Mouse (Mus musculus) lung, postnatal 0 days (tissue): ENCODE data around the gene Esrrg. TPM values are rescaled to one million over a fixed set of nuclear protein-coding genes. Genes with fewer than 3 reads are reported as not detected.

Source experiments
- ATAC-seq: fragments of 200-750 bp; cut with Nextera tagmentation; 2 replicates; pipeline ENCODE4 v1.8.0; 2017; ENCODE audit warnings: moderate library complexity
- DNase-seq: peaks from one replicate; pipeline ENCODE4 v3.0.0-alpha.2; 2016; ENCODE audit warnings: low spot score
- H3K27ac ChIP-seq: fragments of 300-500 bp; sonication (generic); 2 replicates; pipeline ENCODE4 v1.5.1; 2014; ENCODE audit warnings: antibody characterized with exemption, mild to moderate bottlenecking, low read length, mixed read lengths
- H3K27me3 ChIP-seq: fragments of 300-500 bp; sonication (generic); replicated peaks from 2 replicates; pipeline ENCODE4 v1.6.1; 2014; ENCODE audit warnings: low read length, mixed read lengths; ENCODE audit not compliant: insufficient read depth
- H3K36me3 ChIP-seq: fragments of 300-500 bp; sonication (generic); 2 replicates; pipeline ENCODE4 v1.6.1; 2014; ENCODE audit warnings: low read length, mixed read lengths; ENCODE audit not compliant: insufficient read depth
- H3K4me1 ChIP-seq: fragments of 300-500 bp; sonication (generic); 2 replicates; pipeline ENCODE4 v1.6.1; 2014; ENCODE audit warnings: antibody characterized with exemption, low read depth, low read length, mixed read lengths; ENCODE audit not compliant: insufficient read depth
- H3K4me2 ChIP-seq: fragments of 300-500 bp; sonication (generic); replicated peaks from 2 replicates; pipeline ENCODE4 v1.6.1; 2014; ENCODE audit warnings: low read depth, mild to moderate bottlenecking, low read length, moderate library complexity, mixed read lengths
- H3K4me3 ChIP-seq: fragments of 300-500 bp; sonication (generic); 2 replicates; pipeline ENCODE4 v1.5.1; 2014; ENCODE audit warnings: low read depth, low read length
- H3K9ac ChIP-seq: fragments of 300-500 bp; sonication (generic); replicated peaks from 2 replicates; pipeline ENCODE4 v1.6.1; 2014; ENCODE audit warnings: low read depth, mild to moderate bottlenecking
- H3K9me3 ChIP-seq: fragments of 300-500 bp; sonication (generic); 2 replicates; pipeline ENCODE4 v1.6.1; 2016; ENCODE audit warnings: low read length, mixed read lengths
- CTCF ChIP-seq: IDR thresholded peaks from 2 replicates; pipeline ENCODE4 v1.5.1; 2016; ENCODE audit warnings: antibody characterized with exemption, mild to moderate bottlenecking
- EP300 ChIP-seq: IDR thresholded peaks from 2 replicates; pipeline ENCODE4 v1.6.1; 2016; ENCODE audit warnings: antibody characterized with exemption, mild to moderate bottlenecking, control low read depth
- WGBS: fragments of 180-500 bp; shearing (Covaris S2); extraction: QIAGEN DNeasy Blood & Tissue Kit; methylation state at CpG from one replicate; pipeline ENCODE4 v1.1.7; 2014; 5-methylcytosine and 5-hydroxymethylcytosine counted together
- polyA plus RNA-seq: library from polyadenylated mRNA; unstranded; fragments of >200 nt; fragmentation: Nextera tagmentation; extraction: Ambion mirVana; gene quantifications from 2 replicates; pipeline ENCODE4 v1.2.1, GENCODE M21; 2015

Esrrg gene
- polyA plus RNA-seq, 1 experiment from 2014 or later: 0.54 TPM

DNA sequence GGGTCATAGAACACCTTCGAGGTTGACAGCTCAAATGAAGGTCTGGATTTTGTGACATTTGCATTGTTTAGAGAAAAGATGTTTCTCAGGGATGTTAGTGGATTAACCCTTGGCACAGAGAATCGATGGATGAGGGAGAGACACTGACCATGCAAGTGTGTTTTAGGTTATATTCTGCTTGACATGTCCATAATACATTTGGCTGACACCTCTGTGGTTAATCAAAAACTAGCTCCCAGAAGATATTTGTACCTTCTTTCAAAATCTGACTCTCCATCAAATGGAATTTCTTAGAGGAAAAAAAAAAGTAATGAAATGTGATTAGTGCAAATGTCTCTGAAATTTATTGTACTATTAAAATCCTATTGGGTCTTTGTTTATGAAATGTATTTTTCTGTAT, 158.8 kb downstream of the Esrrg start:
- TF ChIP-seq EP300 (no peak), CTCF (no peak)
- ATAC-seq (no peak), DNase-seq (no peak)
- Histone ChIP-seq H3K27me3 (no peaks in the 10 kb centered on the region), H3K36me3 (no peaks in the 10 kb centered on the region), H3K4me2 (no peak overlapping the region), H3K4me1 (no peaks in the 10 kb centered on the region), H3K9ac (no peak overlapping the region), H3K27ac (no peak overlapping the region), H3K9me3 (no peaks in the 10 kb centered on the region), H3K4me3 (no peak overlapping the region)
- WGBS: 48% methylated on average over 2 of the region's 2 CpGs

DNA sequence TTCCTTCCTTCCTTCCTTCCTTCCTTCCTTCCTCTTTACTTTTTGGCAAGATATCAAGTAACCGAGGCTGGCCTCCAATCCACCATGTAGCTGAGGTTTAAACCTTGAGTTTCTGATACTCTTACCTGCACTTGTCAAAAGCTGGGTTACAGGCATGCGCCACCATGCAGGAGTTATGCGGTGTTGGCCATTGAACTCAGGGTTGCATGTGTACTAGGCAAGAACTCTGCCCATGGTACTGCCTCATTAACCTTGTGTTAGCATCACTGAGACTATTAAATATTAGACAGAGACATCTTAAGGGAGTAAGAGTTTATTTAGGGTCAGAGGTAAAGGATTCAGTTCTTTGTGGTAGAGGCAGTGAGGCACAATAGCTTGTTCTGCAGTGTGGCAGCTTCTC, 161.6 kb downstream of the Esrrg start:
- H3K27me3 ChIP-seq: no peaks in the 10 kb centered on the region
- no peak for DNase-seq
- H3K36me3 ChIP-seq: no peaks in the 10 kb centered on the region
- ATAC-seq: no peak
- TF ChIP-seq CTCF (no peak), EP300 (no peak)
- H3K9ac ChIP-seq: no peak overlapping the region
- H3K9me3 ChIP-seq: no peaks in the 10 kb centered on the region
- H3K27ac ChIP-seq: no peak overlapping the region
- H3K4me2 ChIP-seq: no peak overlapping the region
- no peak overlapping the region for H3K4me3 ChIP-seq
- no peaks in the 10 kb centered on the region for H3K4me1 ChIP-seq
- WGBS: 90% methylated on average over 3 of the region's 3 CpGs

DNA sequence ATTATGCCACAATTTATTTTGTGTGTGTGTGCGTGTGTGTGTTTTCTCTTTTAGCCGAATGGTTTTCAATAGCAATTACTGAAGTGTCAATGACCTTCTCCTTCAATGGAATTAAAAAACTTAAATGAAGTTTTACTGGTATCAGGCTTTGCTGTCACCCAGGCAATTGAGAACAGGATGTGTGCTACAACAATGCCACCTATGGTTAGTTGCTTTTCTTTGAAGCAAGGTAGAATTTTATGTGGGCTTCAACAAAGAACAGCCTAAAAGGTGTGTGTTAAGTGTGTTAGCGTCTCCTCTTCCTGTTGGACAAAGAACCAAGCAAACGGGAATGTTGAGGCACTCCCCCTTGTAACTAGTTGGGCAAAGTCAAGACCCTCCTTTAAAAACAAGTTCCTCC, 162.5 kb downstream of the Esrrg start:
- WGBS: 63% methylated on average over 4 of the region's 4 CpGs
- TF ChIP-seq CTCF (peak; percentile 33), EP300 (no peak)
- H3K9ac ChIP-seq: no peak overlapping the region
- no peak overlapping the region for H3K4me3 ChIP-seq
- H3K4me1 ChIP-seq: no peaks in the 10 kb centered on the region
- H3K27me3 ChIP-seq: no peaks in the 10 kb centered on the region
- no peak for DNase-seq
- no peak overlapping the region for H3K27ac ChIP-seq
- no peak overlapping the region for H3K4me2 ChIP-seq
- no peak for ATAC-seq
- no peaks in the 10 kb centered on the region for H3K9me3 ChIP-seq
- no peaks in the 10 kb centered on the region for H3K36me3 ChIP-seq

GRCm38 (mm10) chr1:187779589-187780178, 171.1 kb downstream of the Esrrg start:
- ATAC-seq: no peak

GRCm38 (mm10) chr1:187785226-187785625, 176.6 kb downstream of the Esrrg start:
- H3K4me1 ChIP-seq: no peaks in the 10 kb centered on the region
- no peaks in the 10 kb centered on the region for H3K36me3 ChIP-seq
- H3K27ac ChIP-seq: no peak overlapping the region
- ATAC-seq (no peak), DNase-seq (no peak)
- 64% methylated on average over 4 of the region's 4 CpGs for WGBS
- H3K4me2 ChIP-seq: no peak overlapping the region
- H3K4me3 ChIP-seq: no peak overlapping the region
- H3K9ac ChIP-seq: no peak overlapping the region
- H3K27me3 ChIP-seq: no peaks in the 10 kb centered on the region
- TF ChIP-seq CTCF (no peak), EP300 (no peak)
- H3K9me3 ChIP-seq: no peaks in the 10 kb centered on the region

More at GRCm38 (mm10) chr1:187779589-187780178, 171.1 kb downstream of the Esrrg start:
- Histone ChIP-seq H3K4me3 (no peak overlapping the region), H3K27me3 (no peaks in the 10 kb centered on the region), H3K4me2 (no peak overlapping the region), H3K9ac (no peak overlapping the region), H3K4me1 (no peaks in the 10 kb centered on the region), H3K9me3 (no peaks in the 10 kb centered on the region), H3K36me3 (no peaks in the 10 kb centered on the region), H3K27ac (no peak overlapping the region)
- 65% methylated on average over 10 of the region's 10 CpGs for WGBS
- DNase-seq: no peak
- TF ChIP-seq EP300 (no peak), CTCF (no peak)

- no peaks in the 10 kb centered on the region for H3K36me3 ChIP-seq
- H3K4me1 ChIP-seq: no peaks in the 10 kb centered on the region
- H3K27ac ChIP-seq: no peak overlapping the region
- WGBS: 58% methylated on average over 7 of the region's 7 CpGs
- no peak for TF ChIP-seq EP300
- DNase-seq (no peak), ATAC-seq (no peak)
- H3K4me2 ChIP-seq: no peak overlapping the region
- H3K4me3 ChIP-seq: no peak overlapping the region
- H3K9ac ChIP-seq: no peak overlapping the region
- no peaks in the 10 kb centered on the region for H3K27me3 ChIP-seq
- H3K9me3 ChIP-seq: no peaks in the 10 kb centered on the region
Observed at GRCm38 (mm10) chr1:187787055-187788016, 178.7 kb downstream of the Esrrg start.
